In the genomic region with DNA sequence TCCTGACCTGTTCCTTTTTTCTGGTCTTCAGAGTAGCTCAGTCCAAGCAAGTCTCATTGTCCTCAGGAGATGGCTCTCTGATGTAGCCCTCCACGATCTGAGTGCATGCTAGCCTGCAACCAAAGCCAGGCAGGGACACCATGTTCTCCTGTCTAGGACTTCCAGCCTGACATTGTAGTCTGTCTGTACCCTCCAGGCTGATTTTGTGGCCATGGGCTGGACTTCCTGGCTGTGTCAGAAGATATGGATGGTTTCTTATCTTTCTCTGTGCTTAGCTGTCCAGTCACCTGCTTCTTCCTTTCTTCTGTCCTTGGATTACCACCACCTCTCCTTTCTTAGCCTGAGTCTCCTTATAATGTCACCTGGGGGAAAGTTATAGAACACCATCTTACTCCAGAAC, we compare ENCODE assay signal across 14 mouse cellular contexts.
"Had no signal": no experiment of that assay in that cellular context is flagged by ENCODE, and none has a peak within 500 bp of the region (broad histone marks: within the 10 kb centered on the region; RNA-seq: fewer than 3 reads in every experiment).

No protein-coding gene starts in this region.

- H3K4me3 ChIP-seq: midbrain, embryonic 13.5 days; midbrain, embryonic 15.5 days; neural tube, embryonic 12.5 days; stomach, embryonic 15.5 days had no signal

- H3K27ac ChIP-seq: liver, embryonic 14.5 days; macrophage; midbrain, embryonic 13.5 days; midbrain, embryonic 15.5 days; neural tube, embryonic 12.5 days; stomach, embryonic 15.5 days had no signal

- H3K4me2 ChIP-seq: lung, embryonic 14.5 days; midbrain, embryonic 13.5 days; midbrain, embryonic 15.5 days; neural tube, embryonic 12.5 days; stomach, embryonic 15.5 days had no signal

- ATAC-seq: midbrain, embryonic 13.5 days; midbrain, embryonic 15.5 days had no signal

- DNase-seq: lung, adult 18-20 months; lung, embryonic 14.5 days; lung, postnatal 14 days; lung, postnatal 36 days; right cerebral cortex, postnatal 14 days; thymus, adult 18-20 months; thymus, postnatal 14 days; thymus, postnatal 36 days had no signal

- H3K9me3 ChIP-seq: stomach, embryonic 15.5 days had no signal

- H3K4me1 ChIP-seq: midbrain, embryonic 13.5 days; midbrain, embryonic 15.5 days; neural tube, embryonic 12.5 days; stomach, embryonic 15.5 days had no signal

- H3K27me3 ChIP-seq: midbrain, embryonic 13.5 days; midbrain, embryonic 15.5 days; neural tube, embryonic 12.5 days; stomach, embryonic 15.5 days had no signal

- H3K9ac ChIP-seq: liver, embryonic 14.5 days; lung, embryonic 14.5 days; midbrain, embryonic 13.5 days; midbrain, embryonic 15.5 days; neural tube, embryonic 12.5 days; stomach, embryonic 15.5 days had no signal
